Mouse (Mus musculus) forebrain, postnatal 0 days (tissue): ENCODE measurements around the gene Adtrp. TPM values are rescaled to one million over a fixed set of nuclear protein-coding genes. Genes with fewer than 3 reads are reported as not detected.

Source experiments
- ATAC-seq: fragments of 200-750 bp; cut with Nextera tagmentation; 2 replicates; pipeline ENCODE4 v1.8.0; 2017; ENCODE audit warnings: mild to moderate bottlenecking, moderate library complexity
- DNase-seq: peaks from one replicate; pipeline ENCODE4 v3.0.0-alpha.2; 2015
- H3K27ac ChIP-seq: fragments of 300-500 bp; sonication (generic); 2 replicates; pipeline ENCODE4 v1.5.1; 2014; ENCODE audit warnings: low read depth, mild to moderate bottlenecking, antibody characterized with exemption, low read length, moderate library complexity, mixed read lengths
- H3K27me3 ChIP-seq: fragments of 300-500 bp; sonication (generic); 2 replicates; pipeline ENCODE4 v1.6.1; 2014; ENCODE audit warnings: mild to moderate bottlenecking, low read length, mixed read lengths; ENCODE audit not compliant: insufficient read depth
- H3K36me3 ChIP-seq: fragments of 300-500 bp; sonication (generic); 2 replicates; pipeline ENCODE4 v1.6.1; 2014; ENCODE audit warnings: mild to moderate bottlenecking, moderate library complexity; ENCODE audit not compliant: insufficient read depth
- H3K4me1 ChIP-seq: fragments of 300-500 bp; sonication (generic); 2 replicates; pipeline ENCODE4 v1.6.1; 2014; ENCODE audit warnings: antibody characterized with exemption; ENCODE audit not compliant: insufficient read depth
- H3K4me2 ChIP-seq: fragments of 300-500 bp; sonication (generic); 2 replicates; pipeline ENCODE4 v1.6.1; 2014; ENCODE audit warnings: low read depth, mild to moderate bottlenecking, moderate library complexity
- H3K4me3 ChIP-seq: fragments of 300-500 bp; sonication (generic); 2 replicates; pipeline ENCODE4 v1.5.1; 2014; ENCODE audit warnings: low read depth, low read length, mixed read lengths
- H3K9ac ChIP-seq: fragments of 300-500 bp; sonication (generic); 2 replicates; pipeline ENCODE4 v1.6.1; 2014; ENCODE audit warnings: mild to moderate bottlenecking
- H3K9me3 ChIP-seq: fragments of 300-500 bp; sonication (generic); 2 replicates; pipeline ENCODE4 v1.6.1; 2016; ENCODE audit warnings: low read length
- CTCF ChIP-seq: sonication (generic); IDR thresholded peaks from 2 replicates; pipeline ENCODE4 v1.5.1; 2016; ENCODE audit warnings: antibody characterized with exemption, control low read depth, low read depth
- WGBS: fragments of 180-500 bp; shearing (Covaris S2); extraction: QIAGEN DNeasy Blood & Tissue Kit; methylation state at CpG from one replicate; pipeline ENCODE4 v1.1.7; 2014; 5-methylcytosine and 5-hydroxymethylcytosine counted together
- polyA plus RNA-seq: library from polyadenylated mRNA; unstranded; fragments of >200 nt; fragmentation: Nextera tagmentation; extraction: Ambion mirVana; gene quantifications from 2 replicates; pipeline ENCODE4 v1.2.1, GENCODE M21; 2015
- total RNA-seq: library from RNA; depleted of rRNA; stranded (reverse); fragments of >200 nt; gene quantifications from 2 replicates; pipeline ENCODE4 v1.2.3, GENCODE M21; 2014

Gene Adtrp
- total and polyA plus RNA-seq, 2 experiments from 2014 or later = not detected

GRCm38 (mm10) chr13:41833614-41834139, 13.8 kb downstream of the Adtrp start:
- no peak for DNase-seq
- WGBS = 94% methylated on average over 8 of the region's 8 CpGs
- no peak for ATAC-seq
- Histone ChIP-seq H3K36me3 (no peaks in the 10 kb centered on the region), H3K4me2 (no peak overlapping the region), H3K9ac (no peak overlapping the region), H3K9me3 (no peaks in the 10 kb centered on the region), H3K27ac (no peak overlapping the region), H3K4me1 (no peaks in the 10 kb centered on the region), H3K27me3 (no peaks in the 10 kb centered on the region), H3K4me3 (no peak overlapping the region)
- no peak for TF ChIP-seq CTCF

- ATAC-seq = no peak
- no peak overlapping the region for H3K9ac ChIP-seq
- no peaks in the 10 kb centered on the region for H3K9me3 ChIP-seq
- no peak overlapping the region for H3K27ac ChIP-seq
- H3K4me2 ChIP-seq = no peak overlapping the region
- H3K27me3 ChIP-seq = no peaks in the 10 kb centered on the region
- 97% methylated on average over 8 of the region's 8 CpGs for WGBS
- no peaks in the 10 kb centered on the region for H3K36me3 ChIP-seq
- DNase-seq = no peak
- H3K4me3 ChIP-seq = no peak overlapping the region
- no peaks in the 10 kb centered on the region for H3K4me1 ChIP-seq
- TF ChIP-seq CTCF = no peak
Measured at GRCm38 (mm10) chr13:41828296-41828754, 19.2 kb downstream of the Adtrp start.

GRCm38 (mm10) chr13:41827581-41827980, 19.9 kb downstream of the Adtrp start:
- 85% methylated on average over 5 of the region's 5 CpGs for WGBS

GRCm38 (mm10) chr13:41825379-41825966, 22.0 kb downstream of the Adtrp start:
- ATAC-seq = no peak
- Histone ChIP-seq H3K27me3 (no peaks in the 10 kb centered on the region), H3K4me3 (no peak overlapping the region), H3K4me2 (no peak overlapping the region), H3K9me3 (no peaks in the 10 kb centered on the region), H3K27ac (no peak overlapping the region), H3K4me1 (no peaks in the 10 kb centered on the region), H3K9ac (no peak overlapping the region), H3K36me3 (no peaks in the 10 kb centered on the region)
- WGBS = 76% methylated on average over 11 of the region's 11 CpGs
- DNase-seq = no peak
- TF ChIP-seq CTCF = no peak

More at GRCm38 (mm10) chr13:41827581-41827980, 19.9 kb downstream of the Adtrp start:
- H3K36me3 ChIP-seq = no peaks in the 10 kb centered on the region
- no peak for TF ChIP-seq CTCF
- H3K27ac ChIP-seq = no peak overlapping the region
- no peaks in the 10 kb centered on the region for H3K4me1 ChIP-seq
- H3K4me2 ChIP-seq = no peak overlapping the region
- no peak overlapping the region for H3K9ac ChIP-seq
- DNase-seq = no peak
- ATAC-seq = no peak
- no peaks in the 10 kb centered on the region for H3K9me3 ChIP-seq
- H3K4me3 ChIP-seq = no peak overlapping the region
- no peaks in the 10 kb centered on the region for H3K27me3 ChIP-seq

- Histone ChIP-seq H3K27ac (no peak overlapping the region), H3K9ac (no peak overlapping the region), H3K9me3 (no peaks in the 10 kb centered on the region), H3K4me2 (no peak overlapping the region), H3K36me3 (no peaks in the 10 kb centered on the region), H3K27me3 (no peaks in the 10 kb centered on the region), H3K4me3 (no peak overlapping the region), H3K4me1 (no peaks in the 10 kb centered on the region)
- WGBS = 79% methylated on average over 3 of the region's 3 CpGs
- no peak for ATAC-seq
- TF ChIP-seq CTCF = no peak
- no peak for DNase-seq
Measured at GRCm38 (mm10) chr13:41823077-41823476, 24.4 kb downstream of the Adtrp start.

GRCm38 (mm10) chr13:41822617-41823016, 24.9 kb downstream of the Adtrp start:
- no peak for TF ChIP-seq CTCF
- Histone ChIP-seq H3K4me3 (no peak overlapping the region), H3K9ac (no peak overlapping the region), H3K27ac (no peak overlapping the region), H3K9me3 (no peaks in the 10 kb centered on the region), H3K27me3 (no peaks in the 10 kb centered on the region), H3K4me2 (no peak overlapping the region), H3K4me1 (no peaks in the 10 kb centered on the region), H3K36me3 (no peaks in the 10 kb centered on the region)
- DNase-seq (no peak), ATAC-seq (no peak)
- 42% methylated on average over 2 of the region's 2 CpGs for WGBS

- Histone ChIP-seq H3K9me3 (no peaks in the 10 kb centered on the region), H3K27me3 (no peaks in the 10 kb centered on the region), H3K9ac (no peak overlapping the region), H3K4me3 (no peak overlapping the region), H3K27ac (no peak overlapping the region), H3K4me1 (no peaks in the 10 kb centered on the region), H3K36me3 (no peaks in the 10 kb centered on the region), H3K4me2 (no peak overlapping the region)
- TF ChIP-seq CTCF = no peak
- 37% methylated on average over 5 of the region's 5 CpGs for WGBS
- DNase-seq = no peak
- no peak for ATAC-seq
Measured at GRCm38 (mm10) chr13:41822091-41822490, 25.4 kb downstream of the Adtrp start.
